In the genomic region with DNA sequence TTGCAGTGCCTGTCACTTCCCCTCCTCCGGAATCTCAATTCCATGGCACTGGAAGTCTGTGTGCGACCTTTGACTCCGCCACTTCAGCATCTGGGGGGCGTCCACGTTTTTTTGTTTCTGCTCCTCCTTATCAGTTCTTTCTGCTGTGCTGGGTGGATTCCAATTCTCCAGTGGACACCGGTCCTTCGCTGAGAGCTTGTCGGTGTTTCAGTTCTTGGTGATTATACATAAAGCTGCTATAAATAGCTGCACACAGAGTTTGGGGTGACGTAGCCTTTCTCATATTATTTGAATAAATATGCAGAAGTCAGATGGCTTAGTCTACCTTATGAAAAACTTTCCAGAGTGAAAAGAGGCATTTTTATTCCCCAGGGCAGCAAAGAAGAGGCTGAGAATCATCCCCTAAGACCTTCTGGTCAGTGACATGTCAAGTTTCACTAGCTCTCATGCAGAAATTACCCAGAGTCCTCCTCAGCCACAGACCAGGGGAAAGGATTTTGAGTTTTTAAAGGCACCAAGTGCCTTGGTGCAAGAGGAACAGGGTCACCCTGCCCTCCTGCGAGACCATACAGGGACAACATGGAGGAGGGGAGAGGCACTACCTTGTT, we compare ENCODE assay signal across 20 mouse cellular contexts. TPM values are rescaled to one million over a fixed set of nuclear protein-coding genes. Genes with fewer than 3 reads are reported as not detected.
A peak's percentile ranks its signal among the peaks of the same experiment; 100 is the strongest.
DNase-seq lines count a peak whose midpoint lies in the region; ATAC-seq and TF ChIP-seq lines count a peak whose summit lies in the region.
"Had no signal": no experiment of that assay in that cellular context is flagged by ENCODE, and none has a peak within 500 bp of the region (broad histone marks: within the 10 kb centered on the region; RNA-seq: fewer than 3 reads in every experiment).

No protein-coding gene starts in this region.

- no peak for ATAC-seq in heart, embryonic 12.5 days (ENCODE audit: insufficient number of reproducible peaks, low FRiP score)
- peak; percentile 79 for ATAC-seq in heart, postnatal 0 days (ENCODE audit: insufficient read depth, low read depth)
- ATAC-seq: forebrain, embryonic 13.5 days; inflammation-experienced regulatory T-cells, adult 6 months had no signal

- peaks cover 50% of the 10 kb centered on the region for H3K4me1 ChIP-seq in heart, embryonic 12.5 days (replicated peaks)
- H3K4me1 ChIP-seq in heart, postnatal 0 days (ENCODE audit: control insufficient read depth, insufficient read depth) = peaks cover 27% of the 10 kb centered on the region

- peak overlapping the region; percentile 11; the same call in 1 of the 2 replicates for H3K4me3 ChIP-seq in heart, embryonic 12.5 days
- H3K4me3 ChIP-seq in layer of hippocampus, adult 2 months = no peak overlapping the region
- H3K4me3 ChIP-seq in heart, postnatal 0 days (ENCODE audit: low read depth, low read length) = no peak overlapping the region
- H3K4me3 ChIP-seq: forebrain, embryonic 13.5 days; myocyte had no signal

- WGBS in heart, embryonic 12.5 days = 10% methylated on average over 10 of the region's 10 CpGs
- WGBS in heart, postnatal 0 days = 7% methylated on average over 10 of the region's 10 CpGs

- DNase-seq in heart, adult 8-10 months (ENCODE audit: low spot score) = no peak
- DNase-seq in layer of hippocampus, adult 2 months (ENCODE audit: low spot score in 2 of 2) = no peak
- no peak for DNase-seq in layer of hippocampus, adult 8-10 months (ENCODE audit: low spot score in 2 of 2)
- DNase-seq in A20 (ENCODE audit: low read depth, low spot score) = peak; percentile 46
- DNase-seq in heart, postnatal 0 days (ENCODE audit: low spot score) = peak; percentile 77
- DNase-seq in gastrocnemius, postnatal 4 days (ENCODE audit: low spot score in 2 of 2) = no peak
- no peak for DNase-seq in c-Kit-positive CD71-positive TER-119-positive erythroid progenitor cells, embryonic 14.5 days (ENCODE audit: low spot score)
- DNase-seq: adrenal gland, postnatal 10 days; cerebellum, adult 9-10 months; kidney, postnatal 14 days; lung, postnatal 10 days had no signal

- H3K9me3 ChIP-seq in heart, embryonic 12.5 days (replicated peaks) = no peaks in the 10 kb centered on the region
- H3K9me3 ChIP-seq in heart, postnatal 0 days (replicated peaks; ENCODE audit: control insufficient read depth, low read length) = no peaks in the 10 kb centered on the region
- H3K9me3 ChIP-seq: forebrain, embryonic 13.5 days had no signal

- H3K27me3 ChIP-seq in heart, embryonic 12.5 days (replicated peaks) = no peaks in the 10 kb centered on the region
- H3K27me3 ChIP-seq in heart, postnatal 0 days (ENCODE audit: control insufficient read depth, insufficient read depth, low read length) = no peaks in the 10 kb centered on the region

- no peaks in the 10 kb centered on the region for H3K36me3 ChIP-seq in heart, embryonic 12.5 days
- H3K36me3 ChIP-seq in heart, postnatal 0 days (replicated peaks; ENCODE audit: control insufficient read depth, insufficient read depth, low read length) = no peaks in the 10 kb centered on the region
- H3K36me3 ChIP-seq: G1E had no signal

- peak overlapping the region; percentile 47; the same call in 1 of the 2 replicates for H3K9ac ChIP-seq in heart, embryonic 12.5 days
- H3K9ac ChIP-seq in heart, postnatal 0 days (replicated peaks; ENCODE audit: low read depth, low read length) = peak overlapping the region; percentile 9; the same call in 1 of the 2 replicates
- H3K9ac ChIP-seq: forebrain, embryonic 13.5 days had no signal

- peak overlapping the region; percentile 78 for H3K27ac ChIP-seq in heart, embryonic 12.5 days (ENCODE audit: poor library complexity, severe bottlenecking)
- H3K27ac ChIP-seq in layer of hippocampus, adult 2 months = peak overlapping the region; percentile 74
- H3K27ac ChIP-seq in heart, postnatal 0 days (ENCODE audit: low read depth) = peak overlapping the region; percentile 66
- H3K27ac ChIP-seq: forebrain, embryonic 13.5 days had no signal

- no peak for TF ChIP-seq CTCF in layer of hippocampus, adult 2 months (conservative IDR thresholded peaks at IDR 0.05)
- no peak for TF ChIP-seq CTCF in heart, postnatal 0 days (IDR thresholded peaks at IDR 0.05; ENCODE audit: low read depth)

- TF ChIP-seq EP300 in heart, postnatal 0 days (IDR thresholded peaks at IDR 0.05; ENCODE audit: low read depth) = no peak

- H3K4me2 ChIP-seq in heart, embryonic 12.5 days = peak overlapping the region; percentile 60
- H3K4me2 ChIP-seq in heart, postnatal 0 days (ENCODE audit: low read depth, low read length) = peak overlapping the region; percentile 39

RNA-seq across cellular contexts. Expression of a gene that starts 37.6 kb away (rescaled TPM):
- polyA plus RNA-seq in heart, embryonic 12.5 days (2016; fragmentation: Nextera tagmentation; extraction: Ambion mirVana) = 0.38 and 0.40 TPM in 2 replicates
- total RNA-seq in heart, adult 8-10 months (2022) = not detected
- not detected for total RNA-seq in layer of hippocampus, adult 2 months (2021)
- total RNA-seq in layer of hippocampus, adult 8-10 months (2022) = not detected
- not detected in 2 replicates for total RNA-seq in heart, postnatal 0 days (2014; rRNA removed; ENCODE audit: low replicate concordance)
- 0.10 and 0.12 TPM in 2 replicates for polyA plus RNA-seq in heart, postnatal 0 days (2015; fragmentation: Nextera tagmentation; extraction: Ambion mirVana)
- total RNA-seq in gastrocnemius, postnatal 4 days (2021) = under 1 TPM in 1 of 2 experiments, not detected in 1; 0.13 TPM
- total RNA-seq: granulocyte monocyte progenitor cell, adult 5-6 weeks; layer of hippocampus, postnatal 25 days; left cerebral cortex, postnatal 36 days; liver, adult 2 months had no signal
- polyA plus RNA-seq: G1E; liver, adult 2 months had no signal

Comparison
In these comparisons a context has a peak if more than half of its experiments do, and no peak if none do; other contexts are left out.
1. DNase-seq: peak in A20 (single experiment) and heart, postnatal 0 days (single experiment); none in heart, adult 8-10 months (single experiment), layer of hippocampus, adult 2 months (0 of 2), layer of hippocampus, adult 8-10 months (0 of 2), gastrocnemius, postnatal 4 days (0 of 2) and c-Kit-positive CD71-positive TER-119-positive erythroid progenitor cells, embryonic 14.5 days (single experiment).
2. Peak in every context shown above with its lines, with median percentiles within 50 percentile points of each other: H3K27ac ChIP-seq.